Mouse (Mus musculus): Measurements from ENCODE around the gene Bnc2.

Bnc2 gene

DNA sequence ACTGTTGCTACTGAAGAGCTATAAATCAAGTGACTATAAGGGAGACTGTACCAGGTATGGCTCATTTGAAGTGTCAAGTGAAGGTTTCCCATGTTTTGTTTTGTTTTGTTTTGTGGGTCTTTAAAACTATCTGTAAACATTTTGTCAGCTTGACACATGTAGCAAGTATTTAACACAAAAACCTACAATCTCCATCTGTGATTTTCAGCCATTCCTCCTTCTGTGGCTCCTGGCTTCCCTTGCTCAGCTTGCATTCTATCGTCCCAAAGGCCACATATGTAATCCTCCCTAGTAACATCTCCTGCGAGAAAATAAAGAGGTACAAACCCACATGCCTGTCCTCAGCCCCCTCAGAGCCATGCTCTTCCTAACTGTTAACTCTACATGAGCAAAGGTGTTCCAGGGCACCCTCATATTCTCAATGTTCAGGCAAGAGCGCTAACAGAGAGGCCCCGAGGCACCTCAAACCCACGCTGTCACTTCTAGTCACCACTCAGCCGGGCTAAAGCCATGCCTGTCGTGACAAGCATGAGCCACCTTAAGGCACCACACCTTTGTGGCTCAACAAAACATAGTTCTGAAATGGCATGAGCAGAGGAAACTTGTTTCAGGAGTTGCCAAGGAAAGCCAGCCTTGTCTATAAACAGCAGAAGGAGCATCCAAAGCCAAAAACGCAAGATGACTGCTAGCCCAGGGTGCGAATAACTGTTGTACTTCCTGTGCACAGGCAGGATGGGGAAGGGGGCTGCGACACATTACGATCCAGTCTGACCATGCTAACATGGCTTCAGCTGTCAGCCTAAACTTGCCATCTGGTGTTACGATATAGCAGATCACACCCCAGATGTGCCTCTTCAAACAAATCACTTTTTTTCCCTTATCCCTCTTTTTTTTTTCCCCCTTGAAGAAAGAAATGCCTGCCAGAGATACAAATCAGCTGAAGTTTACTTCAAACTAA is 42.0 kb downstream of the Bnc2 start:
- no peak for DNase-seq

DNA sequence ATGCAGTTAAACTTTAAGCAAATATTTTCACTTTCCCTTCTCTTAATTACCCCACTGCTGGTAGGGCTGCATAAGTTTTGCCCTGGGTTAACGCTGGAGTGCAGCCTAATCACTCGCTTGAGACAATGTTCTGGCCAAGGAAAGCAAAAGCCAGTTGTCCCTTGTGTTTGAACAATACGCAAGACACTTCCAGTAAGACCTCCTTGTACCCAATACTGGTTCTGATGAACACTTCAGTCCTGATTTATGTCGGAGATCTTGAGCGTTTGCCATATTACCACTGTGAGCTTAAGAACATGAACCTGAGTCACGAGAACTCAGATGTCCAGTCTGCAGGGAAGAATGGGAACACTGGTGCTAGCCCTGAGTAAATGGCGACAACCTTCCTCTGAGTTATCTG is 47.5 kb downstream of the Bnc2 start:
- DNase-seq = no peak

DNA sequence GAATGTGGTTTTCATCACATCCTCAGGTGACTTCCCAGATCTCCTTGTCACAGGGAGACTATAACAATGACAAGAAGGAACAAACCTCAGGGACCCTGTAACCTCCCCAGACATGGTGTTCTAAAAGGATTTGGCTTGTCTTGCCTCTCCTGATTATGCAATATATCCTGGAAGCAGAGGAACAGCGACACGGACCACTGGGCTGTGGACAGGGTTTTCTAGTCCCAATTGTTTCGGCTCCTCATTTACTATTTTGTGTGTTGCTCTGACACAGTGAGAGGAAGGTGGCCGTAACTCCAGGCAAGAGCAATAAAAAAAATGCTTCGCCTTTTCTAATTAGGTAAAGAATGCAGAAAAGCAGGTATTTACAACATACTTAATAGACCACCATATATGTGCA is 51.8 kb downstream of the Bnc2 start:
- no peak for DNase-seq

- DNase-seq = no peak
Measured at GRCm38 (mm10) chr4:84621785-84622184, 53.3 kb downstream of the Bnc2 start.

DNA sequence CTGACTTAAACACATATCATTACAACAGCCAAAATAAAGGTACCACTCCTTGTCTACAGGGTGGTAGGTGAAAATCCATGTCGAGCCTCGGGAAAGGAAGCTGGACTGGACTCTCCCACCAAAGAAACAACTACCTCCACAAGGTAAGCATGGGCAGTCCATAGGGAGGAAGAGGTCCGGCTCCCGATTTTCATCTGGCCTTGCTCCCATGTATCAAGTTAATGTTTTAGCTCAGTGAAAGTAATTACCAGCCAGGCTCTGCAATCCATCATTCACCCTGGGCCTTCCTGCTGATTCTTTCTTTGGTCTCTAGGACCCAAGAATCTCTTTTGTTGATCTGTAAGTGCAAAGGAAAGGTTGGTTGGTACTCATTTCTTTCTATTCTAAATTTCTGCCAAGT is 65.2 kb downstream of the Bnc2 start:
- DNase-seq = no peak

GRCm38 (mm10) chr4:84604461-84604860 is 70.6 kb downstream of the Bnc2 start:
- DNase-seq = no peak

DNA sequence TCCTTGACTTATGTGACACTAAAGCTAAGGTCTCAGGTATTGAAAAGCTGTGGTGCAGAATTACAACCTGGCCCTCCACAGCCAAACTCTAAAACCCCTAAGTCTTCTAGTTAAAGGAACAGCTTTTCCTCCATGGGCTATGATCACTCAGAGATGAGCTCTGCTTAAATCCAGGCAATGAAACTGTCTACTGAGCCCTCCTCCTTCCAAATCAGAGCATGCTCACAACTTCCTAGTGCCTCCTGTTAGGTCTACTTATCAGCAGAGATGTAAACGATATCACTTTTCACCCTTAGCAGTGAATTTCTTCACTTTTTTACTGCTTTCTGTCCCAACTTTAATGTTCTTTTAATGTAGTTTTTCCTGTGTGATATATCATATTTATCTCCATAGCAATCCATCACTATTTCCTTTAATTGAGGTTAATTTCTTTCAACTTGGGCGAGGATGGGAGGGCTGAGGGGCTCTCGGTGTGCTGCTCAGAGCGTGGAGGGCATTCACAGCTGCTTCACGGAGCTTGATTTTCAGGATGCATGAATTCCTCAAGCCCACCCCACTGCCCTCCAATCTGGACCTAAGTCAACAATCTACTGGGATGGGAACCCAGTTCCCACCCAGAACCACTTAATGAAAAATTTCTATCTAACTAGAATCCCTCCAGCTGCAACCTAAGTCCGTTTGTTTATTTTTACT is 94.7 kb downstream of the Bnc2 start:
- no peak for DNase-seq

GRCm38 (mm10) chr4:84578296-84578695 is 96.8 kb downstream of the Bnc2 start:
- no peak for DNase-seq

DNA sequence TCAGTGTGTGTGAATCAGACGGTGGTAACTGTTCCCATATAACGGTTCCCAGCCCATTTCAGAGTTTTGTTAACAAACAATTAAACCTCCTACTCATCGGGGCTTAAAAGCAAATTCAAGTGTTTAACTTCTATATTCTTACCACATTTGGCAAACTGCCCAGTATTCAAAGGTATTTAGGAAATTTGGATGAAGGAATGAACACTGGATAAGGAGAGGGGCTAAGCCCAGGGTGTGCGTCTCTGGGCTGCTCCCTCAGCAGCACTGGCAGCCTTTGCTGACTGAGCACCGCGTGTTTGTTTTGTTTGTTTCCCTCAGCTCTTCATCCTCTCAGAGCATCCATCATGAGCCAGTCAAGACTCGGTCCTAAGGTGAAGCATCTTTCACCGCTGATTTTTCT is 109.0 kb downstream of the Bnc2 start:
- DNase-seq = no peak

DNA sequence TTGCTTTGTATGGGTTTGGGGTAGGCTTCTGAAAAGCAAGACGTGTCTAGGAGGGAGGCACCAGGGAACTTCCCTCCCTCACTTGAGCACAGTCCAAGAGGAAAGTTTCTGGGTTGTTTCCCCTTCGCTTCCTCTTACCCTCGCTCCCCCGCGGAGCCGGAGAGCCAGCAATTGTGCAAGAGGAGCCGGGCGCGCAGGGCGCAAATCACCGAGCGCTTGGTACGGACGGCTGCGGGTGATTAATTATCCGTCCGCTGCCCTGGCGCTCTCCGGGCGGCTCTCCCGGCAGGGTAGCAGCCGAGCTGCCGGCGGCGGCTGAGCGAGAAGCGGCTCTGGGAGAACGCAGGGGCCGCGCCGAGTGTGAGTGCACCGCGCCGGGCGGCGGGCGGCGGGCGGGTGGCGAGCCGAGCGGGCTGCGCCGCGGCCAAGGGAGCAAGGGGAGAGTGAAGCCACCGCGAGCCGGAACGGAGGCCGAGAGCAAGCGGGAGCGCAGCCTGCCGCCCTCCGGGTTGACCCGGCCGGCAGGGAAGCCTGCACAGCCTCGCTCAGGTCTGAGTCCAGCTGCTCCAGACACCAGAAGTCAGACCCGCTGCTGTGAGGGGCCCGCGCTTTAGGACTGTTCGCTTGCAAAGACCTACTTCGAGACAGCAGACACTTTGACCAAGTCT is 129.7 kb downstream of the Bnc2 start:
- DNase-seq = peak; percentile 8

GRCm38 (mm10) chr4:84544646-84545045 is 130.4 kb downstream of the Bnc2 start:
- DNase-seq = no peak

DNA sequence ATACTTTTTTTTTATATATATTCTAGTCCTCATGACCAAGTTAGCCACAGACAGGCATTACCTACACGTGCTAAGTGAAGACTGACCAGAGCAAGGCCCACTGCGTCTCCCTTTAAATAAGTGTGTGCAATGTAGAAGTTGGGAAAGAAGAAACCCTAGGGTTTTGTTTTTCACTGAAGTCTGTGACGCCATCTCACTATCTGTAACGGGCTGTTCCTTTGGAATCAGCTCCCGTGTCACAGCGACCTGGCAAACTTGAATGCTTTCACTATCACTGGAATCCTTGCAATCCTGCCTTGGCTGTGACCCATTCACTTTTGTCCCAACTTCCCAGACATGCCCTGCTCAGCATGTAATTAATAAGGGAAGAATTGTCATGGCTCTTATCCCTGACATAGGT is 134.5 kb downstream of the Bnc2 start:
- no peak for DNase-seq

GRCm38 (mm10) chr4:84539396-84539795 is 135.7 kb downstream of the Bnc2 start:
- DNase-seq = no peak

- no peak for DNase-seq
Measured at GRCm38 (mm10) chr4:84528886-84529789, 145.9 kb downstream of the Bnc2 start.

GRCm38 (mm10) chr4:84528358-84528757 is 146.7 kb downstream of the Bnc2 start:
- DNase-seq = no peak

DNA sequence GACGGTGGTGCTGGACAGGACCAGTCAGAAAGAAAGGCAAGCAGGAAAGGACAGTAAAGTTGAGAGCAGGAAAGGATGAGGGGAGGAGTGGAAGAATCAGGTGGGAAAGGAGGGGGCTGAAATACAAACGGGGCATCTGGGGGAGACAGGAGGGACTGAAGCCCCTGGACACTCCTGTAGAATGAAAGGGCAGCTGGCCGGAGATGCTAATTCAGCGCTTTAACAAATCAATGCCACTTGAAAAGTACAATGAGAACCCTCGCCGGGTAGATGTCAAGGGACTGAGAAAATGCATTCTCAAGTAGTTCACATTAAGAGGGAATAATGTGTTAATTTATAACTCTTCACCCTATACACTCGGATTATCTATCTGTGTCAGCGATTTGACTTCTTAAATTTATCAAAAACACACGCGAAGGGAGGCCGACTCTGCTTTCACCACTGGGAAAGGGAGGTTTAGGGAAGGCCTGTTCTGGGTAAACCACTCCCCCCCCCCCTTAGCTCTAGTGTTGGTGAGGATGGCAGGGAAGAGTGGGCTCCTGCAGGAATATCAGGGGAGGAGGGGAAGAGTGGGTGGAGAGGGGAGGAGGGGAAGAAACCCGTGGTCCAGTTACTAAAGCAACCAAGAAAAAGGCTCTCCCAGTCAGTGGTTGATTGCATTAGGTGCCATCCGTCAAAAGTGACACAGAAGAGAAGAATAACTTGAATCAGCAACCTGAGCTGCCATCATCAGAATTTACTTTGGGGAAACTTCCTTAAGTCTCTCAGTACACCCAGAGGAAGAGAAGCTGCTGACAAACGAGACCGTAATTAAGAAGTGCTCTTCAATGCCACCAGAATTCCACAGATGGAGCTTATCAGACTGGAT is 147.8 kb downstream of the Bnc2 start:
- DNase-seq = no peak

- DNase-seq = no peak
Measured at GRCm38 (mm10) chr4:84523651-84524221, 151.3 kb downstream of the Bnc2 start.

DNA sequence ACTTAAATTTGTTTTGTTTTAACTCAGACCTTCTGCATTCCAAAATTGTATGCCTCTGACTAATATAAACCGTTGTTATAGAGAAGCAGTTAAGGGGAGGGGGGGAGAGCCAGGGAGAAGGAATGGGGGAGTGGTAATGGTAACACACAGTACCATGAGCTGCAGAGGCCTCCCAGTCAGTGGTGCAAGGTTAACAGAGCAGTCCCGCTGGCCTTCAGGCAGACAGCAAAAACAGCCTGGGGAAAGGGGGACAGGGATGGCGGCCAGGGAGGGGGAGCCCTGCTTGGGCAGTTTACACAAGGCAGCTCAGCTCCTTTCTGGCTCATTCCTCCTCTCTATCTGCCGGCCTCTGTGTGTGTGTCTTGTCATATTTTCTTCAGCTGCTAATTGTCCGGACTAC is 151.9 kb downstream of the Bnc2 start:
- DNase-seq = no peak

DNA sequence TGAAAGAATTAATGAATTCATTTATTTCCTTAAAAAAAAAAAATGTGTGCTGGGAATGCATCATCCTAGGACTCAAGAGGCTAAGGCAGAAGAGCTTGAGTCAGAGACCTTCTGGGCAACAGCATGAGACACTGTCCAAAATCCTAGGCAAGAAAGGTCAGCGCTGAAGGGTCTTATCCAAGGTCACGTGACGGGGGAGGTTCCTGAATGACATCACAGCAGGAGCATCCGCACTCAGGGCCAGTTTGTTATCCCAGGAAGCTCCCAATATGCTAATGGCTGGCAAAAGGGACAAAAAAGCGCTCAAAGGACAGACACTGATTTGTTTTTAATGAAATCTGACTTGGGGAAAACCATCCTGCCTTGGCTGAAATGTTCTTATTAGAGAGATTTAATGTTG is 153.5 kb downstream of the Bnc2 start:
- DNase-seq = no peak

DNA sequence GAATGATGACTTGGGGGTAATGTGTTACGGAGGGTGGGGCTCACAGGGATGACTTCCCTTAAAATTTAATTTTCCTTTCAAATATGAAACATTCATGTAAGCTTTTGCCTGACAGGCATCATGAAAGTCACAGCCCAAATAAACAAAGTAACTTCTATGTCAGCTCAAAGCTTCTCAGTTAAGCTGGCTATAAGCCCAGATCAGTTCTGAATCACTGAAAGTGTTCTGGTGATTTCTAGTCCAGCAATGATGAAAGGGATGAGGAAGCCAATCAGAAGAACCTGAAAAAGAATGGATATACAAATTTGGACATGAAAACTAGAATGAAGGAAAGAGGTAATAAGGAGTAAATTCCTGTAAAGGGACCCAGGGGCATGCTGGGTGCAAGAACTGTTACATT is 164.6 kb downstream of the Bnc2 start:
- no peak for DNase-seq

- no peak for DNase-seq
Measured at GRCm38 (mm10) chr4:84507551-84507950, 167.5 kb downstream of the Bnc2 start.

Measured in layer of hippocampus, adult 9-11 months (tissue).